Mouse (Mus musculus) embryonic facial prominence, embryonic 14.5 days (tissue): Measurements from ENCODE around the gene Dhrs7c. TPM values are rescaled to one million over a fixed set of nuclear protein-coding genes. Genes with fewer than 3 reads are reported as not detected.
A peak's percentile ranks its signal among the peaks of the same experiment; 100 is the strongest.

Experiments
- ATAC-seq: fragments of 200-750 bp; cut with Nextera tagmentation; 2 replicates; pipeline ENCODE4 v1.8.0; 2017; ENCODE audit warnings: low read depth, moderate number of reproducible peaks, moderate TSS enrichment
- DNase-seq: peaks from one replicate; pipeline ENCODE4 v3.0.0-alpha.2; 2015; ENCODE audit warnings: low spot score
- H3K27ac ChIP-seq: fragments of 300-500 bp; sonication (generic); replicated peaks from 2 replicates; pipeline ENCODE4 v1.5.1; 2014; ENCODE audit warnings: low read depth, mild to moderate bottlenecking, low read length, moderate library complexity
- H3K27me3 ChIP-seq: fragments of 300-500 bp; sonication (generic); replicated peaks from 2 replicates; pipeline ENCODE4 v1.6.1; 2014; ENCODE audit warnings: low read length; ENCODE audit not compliant: control insufficient read depth, insufficient read depth
- H3K36me3 ChIP-seq: fragments of 300-500 bp; sonication (generic); 2 replicates; pipeline ENCODE4 v1.6.1; 2014; ENCODE audit warnings: low read length, mixed read lengths; ENCODE audit not compliant: control insufficient read depth, insufficient read depth
- H3K4me1 ChIP-seq: fragments of 300-500 bp; sonication (generic); 2 replicates; pipeline ENCODE4 v1.6.1; 2014; ENCODE audit warnings: antibody characterized with exemption, low read length; ENCODE audit not compliant: control insufficient read depth, insufficient read depth
- H3K4me2 ChIP-seq: fragments of 300-500 bp; sonication (generic); 2 replicates; pipeline ENCODE4 v1.6.1; 2014; ENCODE audit warnings: low read depth, mild to moderate bottlenecking, low read length, moderate library complexity, mixed read lengths
- H3K4me3 ChIP-seq: fragments of 300-500 bp; sonication (generic); 2 replicates; pipeline ENCODE4 v1.5.1; 2014; ENCODE audit warnings: low read depth, mild to moderate bottlenecking, low read length
- H3K9ac ChIP-seq: fragments of 300-500 bp; sonication (generic); 2 replicates; pipeline ENCODE4 v1.6.1; 2014; ENCODE audit warnings: low read depth, mild to moderate bottlenecking, low read length, moderate library complexity, mixed read lengths
- H3K9me3 ChIP-seq: fragments of 300-500 bp; sonication (generic); 2 replicates; pipeline ENCODE4 v1.6.1; 2016; ENCODE audit warnings: low read length; ENCODE audit not compliant: control insufficient read depth
- WGBS: fragments of 180-500 bp; shearing (Covaris S2); extraction: QIAGEN DNeasy Blood & Tissue Kit; methylation state at CpG from one replicate; pipeline ENCODE4 v1.1.7; 2014; 5-methylcytosine and 5-hydroxymethylcytosine counted together
- polyA plus RNA-seq: library from polyadenylated mRNA; unstranded; fragments of >200 nt; fragmentation: Nextera tagmentation; extraction: Ambion mirVana; gene quantifications from 2 replicates; pipeline ENCODE4 v1.2.1, GENCODE M21; 2014

Dhrs7c gene
- polyA plus RNA-seq, 1 experiment from 2014 or later: 23.0 TPM

GRCm38 (mm10) chr11:67800130-67800723 lies 2.2 kb downstream of the Dhrs7c start:
- no peaks in the 10 kb centered on the region for H3K36me3 ChIP-seq
- no peak overlapping the region for H3K4me2 ChIP-seq
- DNase-seq (no peak), ATAC-seq (no peak)
- H3K27ac ChIP-seq: no peak overlapping the region
- H3K9me3 ChIP-seq: no peaks in the 10 kb centered on the region
- no peak overlapping the region for H3K4me3 ChIP-seq
- H3K4me1 ChIP-seq: no peaks in the 10 kb centered on the region
- H3K27me3 ChIP-seq: no peaks in the 10 kb centered on the region
- H3K9ac ChIP-seq: no peak overlapping the region

GRCm38 (mm10) chr11:67801169-67801568 lies 3.2 kb downstream of the Dhrs7c start:
- Histone ChIP-seq H3K36me3 (no peaks in the 10 kb centered on the region), H3K27ac (no peak overlapping the region)
- WGBS: 49% methylated on average over 8 of the region's 8 CpGs

GRCm38 (mm10) chr11:67805538-67805937 lies 7.6 kb downstream of the Dhrs7c start:
- WGBS: 100% methylated on average over 1 of the region's 1 CpGs
- Histone ChIP-seq H3K4me3 (no peak overlapping the region), H3K4me1 (no peaks in the 10 kb centered on the region), H3K9me3 (no peaks in the 10 kb centered on the region), H3K27me3 (no peaks in the 10 kb centered on the region), H3K9ac (no peak overlapping the region), H3K27ac (no peak overlapping the region), H3K4me2 (no peak overlapping the region), H3K36me3 (no peaks in the 10 kb centered on the region)
- ATAC-seq (no peak), DNase-seq (no peak)

More at GRCm38 (mm10) chr11:67801169-67801568, 3.2 kb downstream of the Dhrs7c start:
- ATAC-seq (no peak), DNase-seq (peak; percentile 36)
- H3K4me2 ChIP-seq: no peak overlapping the region
- H3K27me3 ChIP-seq: no peaks in the 10 kb centered on the region
- no peak overlapping the region for H3K4me3 ChIP-seq
- no peaks in the 10 kb centered on the region for H3K4me1 ChIP-seq
- H3K9me3 ChIP-seq: no peaks in the 10 kb centered on the region
- no peak overlapping the region for H3K9ac ChIP-seq

DNA sequence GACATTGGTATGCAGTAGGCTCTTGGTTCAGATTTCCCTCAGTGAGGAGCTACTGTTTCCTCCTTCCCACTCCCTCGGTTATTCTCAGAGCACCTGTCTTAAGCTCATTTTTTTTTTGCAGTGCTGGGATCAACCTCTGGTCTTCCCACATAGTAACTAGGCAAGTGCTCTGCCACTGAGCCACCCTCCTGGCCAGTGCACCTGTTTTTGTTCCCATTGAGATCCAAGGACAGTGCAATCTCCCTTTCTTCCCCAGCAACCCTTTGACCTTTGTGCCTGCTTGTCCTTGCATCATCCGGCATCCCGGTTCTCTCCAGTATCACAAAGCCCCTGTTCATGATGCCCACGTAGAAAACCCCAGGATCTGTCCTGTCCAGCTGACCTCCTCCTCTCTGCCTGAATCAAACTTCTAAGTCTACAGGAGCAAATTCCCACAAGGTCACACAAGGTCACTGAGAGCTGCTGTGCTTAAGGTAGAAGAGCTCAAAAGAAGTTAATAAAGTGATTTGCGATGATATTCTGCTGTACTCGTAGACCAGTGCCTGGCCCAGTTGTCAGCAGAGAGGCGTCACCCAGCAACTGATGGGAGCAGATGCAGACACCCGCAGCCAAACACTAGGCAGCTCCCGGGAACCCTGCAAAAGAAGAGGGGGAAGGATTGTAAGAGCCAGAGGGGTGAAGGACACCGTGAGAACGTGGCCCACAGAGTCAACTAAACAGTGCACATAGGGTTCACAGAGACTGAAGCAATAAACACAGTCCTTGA lies 9.0 kb downstream of the Dhrs7c start:
- Histone ChIP-seq H3K27ac (no peak overlapping the region), H3K9me3 (no peaks in the 10 kb centered on the region), H3K9ac (no peak overlapping the region), H3K36me3 (no peaks in the 10 kb centered on the region), H3K4me3 (no peak overlapping the region), H3K4me2 (no peak overlapping the region), H3K4me1 (no peaks in the 10 kb centered on the region), H3K27me3 (no peaks in the 10 kb centered on the region)
- ATAC-seq (no peak), DNase-seq (no peak)
- WGBS: 82% methylated on average over 11 of the region's 11 CpGs

DNA sequence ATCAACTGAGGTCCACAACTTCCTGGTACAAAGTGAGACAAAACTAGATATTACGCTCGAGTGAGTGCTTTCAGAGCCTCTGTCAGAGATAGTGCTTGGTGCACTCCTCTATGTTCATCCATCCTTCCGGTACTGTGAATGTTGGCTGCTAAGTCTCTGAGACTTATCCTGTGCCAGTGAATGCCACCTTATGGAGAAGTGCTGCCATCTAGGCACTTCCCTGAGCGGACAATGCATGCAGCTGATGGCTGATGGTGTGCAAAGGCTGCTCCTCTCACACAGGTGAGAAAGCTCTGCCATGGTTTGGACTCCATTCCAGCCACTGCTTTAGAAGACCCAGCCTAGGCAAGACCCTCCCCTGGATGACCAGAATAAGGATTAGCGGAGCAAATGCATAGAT lies 10.1 kb downstream of the Dhrs7c start:
- 88% methylated on average over 5 of the region's 5 CpGs for WGBS
- Histone ChIP-seq H3K4me2 (no peak overlapping the region), H3K9ac (no peak overlapping the region), H3K4me1 (no peaks in the 10 kb centered on the region), H3K9me3 (no peaks in the 10 kb centered on the region), H3K36me3 (no peaks in the 10 kb centered on the region), H3K27ac (no peak overlapping the region), H3K4me3 (no peak overlapping the region), H3K27me3 (no peaks in the 10 kb centered on the region)
- ATAC-seq (no peak), DNase-seq (no peak)

DNA sequence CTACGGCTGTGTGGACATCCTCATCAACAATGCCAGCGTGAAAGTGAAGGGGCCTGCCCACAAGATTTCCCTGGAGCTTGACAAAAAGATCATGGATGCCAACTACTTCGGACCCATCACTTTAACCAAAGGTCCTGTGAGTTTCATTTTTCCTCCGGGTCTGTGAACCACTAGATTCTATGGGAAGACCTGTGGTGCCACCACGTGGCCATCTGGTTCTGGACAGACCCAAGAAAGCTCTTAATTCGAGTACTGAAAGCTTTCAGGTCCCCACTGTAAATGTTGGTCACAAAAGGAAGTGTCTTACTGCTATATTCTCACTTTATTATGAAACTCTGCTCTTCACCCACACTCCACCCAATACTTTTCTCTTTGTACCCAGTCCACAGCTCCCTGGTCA lies 13.5 kb downstream of the Dhrs7c start:
- no peak overlapping the region for H3K4me2 ChIP-seq
- 76% methylated on average over 6 of the region's 6 CpGs for WGBS
- ATAC-seq: no peak

GRCm38 (mm10) chr11:67819604-67820003 lies 21.6 kb downstream of the Dhrs7c start:
- no peaks in the 10 kb centered on the region for H3K27me3 ChIP-seq
- ATAC-seq (no peak), DNase-seq (peak; percentile 70)
- peak overlapping the region; percentile 42 for H3K4me2 ChIP-seq
- no peaks in the 10 kb centered on the region for H3K9me3 ChIP-seq
- H3K27ac ChIP-seq: no peak overlapping the region
- no peak overlapping the region for H3K9ac ChIP-seq
- no peaks in the 10 kb centered on the region for H3K36me3 ChIP-seq
- 9% methylated on average over 5 of the region's 5 CpGs for WGBS
- no peaks in the 10 kb centered on the region for H3K4me1 ChIP-seq
- no peak overlapping the region for H3K4me3 ChIP-seq

More for the DNA sequence above, 13.5 kb downstream of the Dhrs7c start:
- H3K9ac ChIP-seq: no peak overlapping the region
- no peaks in the 10 kb centered on the region for H3K27me3 ChIP-seq
- H3K36me3 ChIP-seq: no peaks in the 10 kb centered on the region
- no peaks in the 10 kb centered on the region for H3K9me3 ChIP-seq
- no peak overlapping the region for H3K27ac ChIP-seq
- DNase-seq: no peak
- no peak overlapping the region for H3K4me3 ChIP-seq
- H3K4me1 ChIP-seq: no peaks in the 10 kb centered on the region

GRCm38 (mm10) chr11:67820221-67820620 lies 22.2 kb downstream of the Dhrs7c start:
- Histone ChIP-seq H3K27me3 (no peaks in the 10 kb centered on the region), H3K4me3 (no peak overlapping the region), H3K36me3 (no peaks in the 10 kb centered on the region), H3K9me3 (no peaks in the 10 kb centered on the region), H3K4me2 (no peak overlapping the region; the same call in 1 of the 2 replicates), H3K4me1 (no peaks in the 10 kb centered on the region), H3K9ac (no peak overlapping the region), H3K27ac (no peak overlapping the region)
- WGBS: 8% methylated on average over 4 of the region's 4 CpGs
- ATAC-seq (no peak), DNase-seq (peak; percentile 51)

DNA sequence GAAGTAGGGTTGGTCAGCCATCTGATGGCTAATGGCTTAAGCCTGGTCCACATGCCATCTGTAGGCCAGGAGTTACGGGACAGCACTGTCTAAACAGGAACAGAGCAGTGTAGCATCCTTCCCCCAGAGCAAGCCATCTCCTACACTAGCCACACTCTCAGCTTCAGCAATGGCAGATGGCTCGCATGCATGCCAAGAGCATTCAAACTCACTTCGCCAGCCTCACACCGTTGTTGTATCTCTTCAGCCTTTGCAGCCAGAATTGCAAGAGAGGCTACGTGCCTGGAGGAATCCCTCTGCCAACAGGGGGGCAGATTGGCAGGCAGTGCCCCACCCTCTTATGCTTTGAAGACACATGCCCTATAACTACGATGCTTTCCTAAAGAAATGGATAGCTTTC lies 23.6 kb downstream of the Dhrs7c start:
- DNase-seq: no peak
- Histone ChIP-seq H3K27me3 (no peaks in the 10 kb centered on the region), H3K4me2 (no peak overlapping the region), H3K36me3 (no peaks in the 10 kb centered on the region), H3K4me3 (no peak overlapping the region), H3K4me1 (no peaks in the 10 kb centered on the region), H3K27ac (no peak overlapping the region), H3K9me3 (no peaks in the 10 kb centered on the region), H3K9ac (no peak overlapping the region)
- 84% methylated on average over 6 of the region's 6 CpGs for WGBS
- ATAC-seq: no peak
